Mouse (Mus musculus): ENCODE results near the gene Avpr2.

Avpr2 gene

GRCm38 (mm10) chrX:73891551-73892152 is at the start of gene Avpr2:
Gene Avpr2 (plus strand): TSS chrX:73892102.
- DNase-seq (ENCODE audit: low read depth, low spot score) = no peak

DNA sequence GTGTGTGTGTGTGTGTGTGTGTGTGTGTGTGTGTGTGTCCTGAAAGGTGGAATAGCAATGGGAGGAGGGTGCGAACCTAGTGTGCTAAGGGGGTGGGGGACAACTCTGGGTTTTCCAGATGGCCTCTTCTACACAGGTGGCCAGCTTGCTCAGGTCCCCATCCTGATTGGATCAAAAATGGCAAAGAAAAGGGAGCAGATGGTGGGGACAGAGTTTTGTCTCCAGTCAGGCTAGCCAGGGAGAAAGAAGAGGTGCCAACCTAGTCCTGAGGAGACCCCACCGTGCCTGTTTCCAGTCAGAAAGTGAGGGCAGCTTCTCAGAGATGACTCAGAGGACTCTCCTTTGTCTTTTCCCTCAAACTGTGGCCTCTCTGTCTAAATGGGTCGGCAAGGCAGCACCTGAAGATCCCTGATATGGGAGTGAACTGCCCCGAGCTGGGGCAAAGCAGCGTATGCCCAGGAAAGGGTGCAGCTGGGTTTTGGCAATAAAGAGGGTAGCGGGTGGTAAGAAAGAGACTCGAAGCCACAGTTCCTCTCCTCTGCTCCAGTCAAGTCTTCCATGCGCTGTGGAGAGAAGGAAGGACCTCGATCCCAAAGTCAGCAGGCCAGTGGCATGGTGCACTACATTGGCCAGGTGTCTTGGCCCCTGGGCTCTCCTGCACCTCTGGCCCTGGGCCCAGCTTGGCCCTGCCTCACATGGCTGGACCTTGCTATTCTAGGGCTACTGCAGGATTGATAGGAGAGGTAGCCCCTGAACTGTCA is 37.4 kb upstream of the Avpr2 start:
- DNase-seq (ENCODE audit: low read depth, low spot score) = no peak

GRCm38 (mm10) chrX:73855087-73855408 is 36.9 kb upstream of the Avpr2 start:
- no peak for DNase-seq (ENCODE audit: low read depth, low spot score)

- DNase-seq (ENCODE audit: low read depth, low spot score) = peak; percentile 13
Measured at GRCm38 (mm10) chrX:73864692-73865091, 27.2 kb upstream of the Avpr2 start.

DNA sequence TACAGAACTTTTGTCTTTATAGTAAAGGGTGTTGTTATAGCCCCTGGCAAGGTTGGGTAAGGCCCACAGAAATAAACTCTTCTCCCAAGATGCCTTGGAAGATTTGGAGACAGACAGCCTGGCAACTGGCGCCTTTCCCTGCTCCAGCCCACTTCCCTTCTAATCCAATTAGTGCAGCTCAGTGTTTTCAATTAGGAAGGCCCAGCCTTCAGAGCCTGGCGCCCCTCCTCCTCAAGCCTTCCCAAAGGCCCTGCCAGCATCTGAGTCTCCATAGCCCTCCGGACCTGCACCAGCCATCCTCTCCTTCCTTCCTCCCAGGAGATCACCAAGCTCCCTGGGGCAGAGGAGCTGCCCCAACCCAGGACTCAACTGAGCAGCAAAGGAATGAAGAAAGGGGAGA is 24.6 kb upstream of the Avpr2 start:
- DNase-seq (ENCODE audit: low read depth, low spot score) = no peak

GRCm38 (mm10) chrX:73867852-73868251 is 24.1 kb upstream of the Avpr2 start:
- DNase-seq (ENCODE audit: low read depth, low spot score) = no peak

- DNase-seq (ENCODE audit: low read depth, low spot score) = peak; percentile 49
Measured at GRCm38 (mm10) chrX:73869334-73869733, 22.6 kb upstream of the Avpr2 start.

GRCm38 (mm10) chrX:73871474-73871873 is 20.4 kb upstream of the Avpr2 start:
- no peak for DNase-seq (ENCODE audit: low read depth, low spot score)

GRCm38 (mm10) chrX:73871956-73872355 is 19.9 kb upstream of the Avpr2 start:
- DNase-seq (ENCODE audit: low read depth, low spot score) = no peak

DNA sequence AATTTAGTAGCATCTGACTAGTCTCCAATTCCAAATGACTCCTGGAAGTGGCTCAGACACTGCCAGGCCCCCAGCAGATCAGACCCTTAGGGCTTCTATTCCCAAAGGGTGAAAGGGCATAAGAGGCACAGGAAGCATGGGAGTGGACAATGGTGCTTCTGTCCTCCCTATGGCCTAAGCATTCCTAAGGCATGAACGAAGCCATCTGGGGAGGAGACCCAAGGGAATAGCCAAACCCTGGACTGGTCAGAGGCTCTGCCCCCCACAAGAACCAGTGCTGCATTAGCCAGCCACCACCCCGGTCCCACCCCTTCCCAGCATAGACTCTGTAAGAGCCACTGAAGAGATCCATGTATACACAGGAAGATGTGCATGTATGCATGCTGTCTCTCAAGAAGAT is 16.0 kb upstream of the Avpr2 start:
- DNase-seq (ENCODE audit: low read depth, low spot score) = no peak

DNA sequence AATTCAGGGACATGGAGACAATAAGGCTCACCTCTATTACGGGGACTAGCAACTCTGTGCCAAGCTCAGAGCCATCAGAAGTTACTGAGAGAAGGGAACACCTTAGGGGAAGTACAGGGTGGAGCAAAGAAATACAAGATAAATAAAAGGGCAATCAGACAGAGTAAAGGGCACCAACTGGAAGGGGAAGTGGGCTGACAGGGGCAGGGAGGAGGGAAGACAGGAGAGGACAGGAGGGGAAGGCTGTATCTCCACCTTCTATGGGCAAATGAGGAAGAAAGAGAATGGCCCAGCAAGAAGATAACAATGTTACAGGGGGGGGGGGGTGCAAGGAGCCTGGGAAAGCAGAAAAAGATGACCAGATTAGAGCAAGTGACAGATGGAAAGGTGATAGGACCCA is 14.9 kb upstream of the Avpr2 start:
- no peak for DNase-seq (ENCODE audit: low read depth, low spot score)

DNA sequence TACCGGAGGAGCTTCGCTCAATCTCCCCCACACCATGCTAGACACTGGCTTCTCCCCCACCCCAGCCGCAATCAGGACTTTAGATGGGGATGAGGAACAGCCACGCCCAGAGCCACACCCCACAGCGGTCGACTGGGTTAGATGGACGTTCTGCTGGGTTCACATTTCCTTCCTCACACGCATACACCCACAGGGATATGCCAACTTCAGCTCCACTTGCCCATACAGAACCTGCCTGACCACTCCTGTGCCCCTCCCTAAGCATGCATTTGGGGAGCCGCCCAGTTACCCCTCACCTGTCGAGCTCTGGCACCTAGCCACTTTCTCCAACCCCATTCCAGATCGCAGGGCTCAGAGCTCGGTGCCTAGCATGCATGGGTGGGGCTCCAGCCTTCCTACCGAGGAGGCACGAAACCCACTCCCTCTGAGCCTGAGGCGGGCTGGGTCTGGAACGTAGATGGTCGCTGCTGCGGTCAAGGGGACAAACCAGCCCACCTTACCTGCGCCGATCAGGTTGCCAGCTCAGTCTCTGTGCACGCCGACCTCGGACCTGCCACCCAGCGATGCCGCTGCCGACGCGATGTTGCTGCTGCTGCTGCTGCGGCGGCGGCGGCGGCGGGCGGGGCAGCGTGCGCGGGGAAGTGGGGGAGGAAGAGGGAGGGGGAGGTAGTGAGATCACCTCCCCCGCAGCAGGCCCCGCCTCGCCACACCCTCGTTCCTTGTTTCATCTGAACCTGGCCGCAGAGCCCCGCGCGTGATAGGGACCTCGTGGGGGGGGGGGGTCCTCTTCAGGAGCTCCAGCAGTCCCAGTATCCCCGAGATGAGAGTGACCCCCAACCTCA is 11.5 kb upstream of the Avpr2 start:
- peak; percentile 35 for DNase-seq (ENCODE audit: low read depth, low spot score)

DNA sequence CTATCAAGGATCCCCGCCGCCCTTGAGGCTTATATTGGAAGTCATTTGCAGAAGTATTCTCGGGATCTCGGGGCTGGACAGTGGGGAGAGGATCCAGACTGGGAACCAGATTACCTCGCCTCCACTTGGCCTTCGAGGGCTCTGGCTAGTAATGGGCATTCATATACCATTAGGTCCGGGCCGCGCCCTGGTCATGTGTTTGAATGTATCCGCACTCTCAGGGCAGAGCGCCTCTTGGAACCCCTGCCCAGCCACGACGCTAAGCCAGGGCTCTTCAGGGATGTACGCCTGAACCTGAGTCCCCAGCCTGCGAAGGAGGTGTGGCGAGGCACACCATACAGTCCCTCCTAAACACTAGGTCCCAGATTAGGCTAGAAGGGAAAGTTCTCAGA is 10.9 kb upstream of the Avpr2 start:
- no peak for DNase-seq (ENCODE audit: low read depth, low spot score)

- no peak for DNase-seq (ENCODE audit: low read depth, low spot score)
Measured at GRCm38 (mm10) chrX:73881463-73881862, 10.4 kb upstream of the Avpr2 start.

DNA sequence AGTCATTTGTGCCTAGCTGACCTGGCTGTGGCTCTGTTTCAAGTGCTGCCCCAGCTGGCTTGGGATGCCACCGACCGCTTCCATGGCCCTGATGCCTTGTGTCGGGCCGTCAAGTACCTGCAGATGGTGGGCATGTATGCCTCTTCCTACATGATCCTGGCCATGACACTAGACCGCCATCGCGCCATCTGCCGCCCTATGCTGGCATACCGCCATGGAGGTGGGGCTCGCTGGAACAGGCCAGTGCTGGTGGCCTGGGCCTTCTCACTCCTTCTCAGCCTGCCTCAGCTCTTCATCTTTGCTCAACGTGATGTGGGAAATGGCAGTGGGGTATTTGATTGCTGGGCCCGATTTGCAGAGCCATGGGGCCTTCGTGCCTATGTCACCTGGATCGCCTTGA is 931 bp downstream of the Avpr2 start:
- DNase-seq (ENCODE audit: low read depth, low spot score) = no peak

DNA sequence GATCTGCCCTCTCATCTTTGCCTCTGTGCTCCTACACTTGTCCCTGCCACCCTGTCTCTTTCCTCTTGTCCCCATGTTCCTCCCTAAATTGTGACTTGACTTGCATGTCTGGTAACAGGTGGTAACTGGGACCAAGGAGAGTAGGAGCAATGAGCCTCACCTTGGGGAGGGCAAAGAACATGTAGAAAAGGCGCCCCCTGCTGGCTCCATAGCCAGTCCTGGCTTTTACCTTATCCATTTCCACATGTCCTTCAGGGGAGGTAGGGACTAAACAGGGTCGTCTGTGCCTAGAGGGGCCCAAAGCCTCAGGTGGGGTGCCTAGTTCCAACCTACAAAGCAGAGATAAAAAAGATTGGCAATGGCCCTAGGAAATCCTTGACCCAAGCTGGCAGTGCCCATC is 3.8 kb downstream of the Avpr2 start, which contains the start of gene L1cam:
Gene L1cam, minus strand, starts transcription at position 387 of the 400 bp plus-strand sequence.
- DNase-seq (ENCODE audit: low read depth, low spot score) = peak; percentile 56

- DNase-seq (ENCODE audit: low read depth, low spot score) = no peak
Measured at GRCm38 (mm10) chrX:73897959-73898358, 6.1 kb downstream of the Avpr2 start.

- DNase-seq (ENCODE audit: low read depth, low spot score) = no peak
Measured at GRCm38 (mm10) chrX:73910049-73910448, 18.1 kb downstream of the Avpr2 start.

- DNase-seq (ENCODE audit: low read depth, low spot score) = no peak
Measured at GRCm38 (mm10) chrX:73910451-73910850, 18.5 kb downstream of the Avpr2 start.

DNA sequence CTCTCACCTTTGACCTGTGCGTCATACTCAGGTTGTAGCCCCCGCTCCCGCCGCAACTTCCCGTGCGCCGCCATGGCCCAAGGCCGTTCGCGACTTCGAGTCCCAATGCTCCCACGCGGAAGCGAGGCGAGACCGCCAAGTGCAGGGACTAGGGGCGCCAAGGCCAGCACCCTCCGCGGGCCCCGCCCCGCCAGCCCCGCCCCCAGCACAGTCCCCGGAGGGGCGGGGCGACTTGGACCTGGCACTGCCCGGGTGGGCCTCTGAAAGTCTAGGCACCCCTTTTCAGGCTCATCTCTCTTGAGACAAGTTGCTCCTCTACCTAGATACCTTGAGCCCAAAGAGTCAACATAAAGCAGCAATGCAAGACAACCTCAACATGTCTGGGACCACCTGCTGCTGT is 19.3 kb downstream of the Avpr2 start:
- peak; percentile 36 for DNase-seq (ENCODE audit: low read depth, low spot score)

- no peak for DNase-seq (ENCODE audit: low read depth, low spot score)
Measured at GRCm38 (mm10) chrX:73911588-73911987, 19.7 kb downstream of the Avpr2 start.

DNA sequence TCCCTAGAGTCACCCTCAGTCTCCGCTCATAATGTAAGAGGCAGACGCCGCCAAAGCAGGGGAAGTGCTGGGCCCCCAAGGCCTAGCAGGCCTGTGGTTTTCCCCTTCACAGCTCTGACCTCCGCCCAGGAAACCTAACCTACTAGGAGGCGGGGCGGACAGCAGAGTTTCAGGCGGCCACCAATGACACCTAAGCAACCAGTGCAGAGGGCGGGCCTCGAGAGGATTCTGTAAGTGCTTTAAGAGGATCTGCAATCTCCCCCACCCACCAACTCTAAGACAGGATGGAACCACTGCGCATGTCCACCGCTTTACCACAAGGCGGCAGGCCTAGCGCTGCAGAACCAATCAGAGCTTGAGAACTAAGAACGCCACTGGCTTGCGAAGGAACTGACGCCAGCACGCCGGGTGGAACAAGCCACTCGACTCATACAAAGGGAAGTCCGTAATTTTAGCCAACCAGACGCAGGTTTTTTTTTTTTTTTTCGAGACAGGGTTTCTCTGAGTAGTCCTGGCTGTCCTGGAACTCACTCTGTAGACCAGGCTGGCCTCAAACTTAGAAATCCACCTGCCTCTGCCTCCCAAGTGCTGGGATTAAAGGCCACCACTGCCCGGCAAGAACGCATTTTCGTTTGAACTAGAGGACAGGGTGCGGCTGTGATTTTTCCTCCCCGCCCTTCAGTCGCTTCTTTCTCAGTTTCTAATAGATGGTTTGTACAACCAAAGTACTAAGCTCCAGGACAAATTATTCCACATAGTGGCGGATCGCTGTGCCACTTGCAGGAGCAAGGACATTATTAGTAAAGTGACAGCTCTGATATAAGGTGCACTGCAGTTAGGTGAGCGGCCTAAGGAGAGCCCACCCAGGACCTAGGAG is 23.2 kb downstream of the Avpr2 start:
- DNase-seq (ENCODE audit: low read depth, low spot score) = peak; percentile 98
